Mouse (Mus musculus): ENCODE measurements at regions not wholly inside any gene's neighbourhood (a gene's known extent, or its start where the extent isn't known, plus 50 kb on each side); places are given as distances from the start of the nearest gene placed in this dataset.

DNA sequence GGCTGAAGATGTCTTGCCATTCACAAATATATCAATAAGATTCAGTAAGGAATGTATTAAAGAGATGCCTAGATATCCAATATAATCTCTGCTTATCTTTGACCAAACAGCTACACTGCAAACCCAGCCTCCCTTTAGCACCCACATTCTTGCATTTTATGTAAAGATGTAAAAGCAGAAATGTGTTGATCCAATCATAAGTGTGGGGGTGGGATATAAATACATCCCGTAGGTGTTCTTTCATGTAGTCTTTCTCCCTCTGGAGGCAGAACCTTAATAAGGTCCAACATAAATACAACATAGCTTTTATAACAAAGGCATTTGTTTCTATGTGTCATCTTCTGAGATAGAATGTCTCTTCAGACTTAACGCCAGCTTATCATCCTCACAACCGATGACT is 637.1 kb upstream of the Flrt2 start:
- no peak for TF ChIP-seq CTCF (IDR thresholded peaks at IDR 0.05; ENCODE audit: borderline replicate concordance, extremely low read depth, insufficient read depth, insufficient read length)
- no peak for TF ChIP-seq POLR2A (IDR thresholded peaks at IDR 0.05; ENCODE audit: borderline replicate concordance, extremely low read depth, insufficient read depth, insufficient read length, poor library complexity, severe bottlenecking)
- no peak for DNase-seq (ENCODE audit: low read depth)

DNA sequence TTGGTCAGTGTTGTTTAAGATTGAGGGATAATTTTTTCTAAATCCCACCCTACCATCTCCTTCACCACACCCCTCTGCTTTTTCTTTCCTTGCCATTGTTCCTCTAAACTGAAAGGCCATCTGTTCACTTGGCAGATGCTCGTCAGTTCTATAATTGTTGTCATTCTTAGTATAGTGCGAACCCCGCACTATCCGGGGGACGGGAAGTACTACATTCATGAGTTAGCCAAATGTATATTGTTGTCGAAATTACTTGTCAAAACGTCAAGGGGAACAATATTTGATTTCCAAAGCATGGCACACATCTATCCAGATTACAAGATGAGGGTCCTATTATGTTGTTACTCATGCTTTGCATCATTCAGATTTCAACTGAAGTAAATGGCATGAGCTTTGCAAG is 635.1 kb upstream of the Flrt2 start:
- DNase-seq (ENCODE audit: low read depth) = peak; percentile 82

DNA sequence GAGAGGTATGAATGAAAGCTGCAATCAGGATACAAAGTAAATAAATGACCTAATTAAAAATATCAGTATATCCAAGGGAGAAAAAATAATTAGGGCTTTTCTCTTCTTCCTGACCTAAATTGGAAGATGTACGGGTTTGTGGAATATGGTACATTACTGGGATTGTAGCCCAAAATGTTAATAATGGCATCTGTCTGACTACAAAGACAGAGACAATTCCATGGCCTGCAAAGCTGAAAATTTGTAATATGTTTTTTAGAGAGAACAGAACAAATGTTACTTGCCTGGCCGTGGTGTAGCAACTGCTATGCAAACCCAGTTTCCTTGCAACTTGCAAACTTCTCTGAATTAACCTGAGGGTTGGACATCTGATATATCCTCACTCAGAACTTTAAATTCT is 632.6 kb upstream of the Flrt2 start:
- DNase-seq (ENCODE audit: low read depth) = peak; percentile 26
- TF ChIP-seq CTCF (IDR thresholded peaks at IDR 0.05; ENCODE audit: borderline replicate concordance, extremely low read depth, insufficient read depth, insufficient read length) (no peak), POLR2A (IDR thresholded peaks at IDR 0.05; ENCODE audit: borderline replicate concordance, extremely low read depth, insufficient read depth, insufficient read length, poor library complexity, severe bottlenecking) (no peak)

More for the DNA sequence above, 635.1 kb upstream of the Flrt2 start:
- TF ChIP-seq POLR2A (IDR thresholded peaks at IDR 0.05; ENCODE audit: borderline replicate concordance, extremely low read depth, insufficient read depth, insufficient read length, poor library complexity, severe bottlenecking) (no peak), CTCF (IDR thresholded peaks at IDR 0.05; ENCODE audit: borderline replicate concordance, extremely low read depth, insufficient read depth, insufficient read length) (no peak)

DNA sequence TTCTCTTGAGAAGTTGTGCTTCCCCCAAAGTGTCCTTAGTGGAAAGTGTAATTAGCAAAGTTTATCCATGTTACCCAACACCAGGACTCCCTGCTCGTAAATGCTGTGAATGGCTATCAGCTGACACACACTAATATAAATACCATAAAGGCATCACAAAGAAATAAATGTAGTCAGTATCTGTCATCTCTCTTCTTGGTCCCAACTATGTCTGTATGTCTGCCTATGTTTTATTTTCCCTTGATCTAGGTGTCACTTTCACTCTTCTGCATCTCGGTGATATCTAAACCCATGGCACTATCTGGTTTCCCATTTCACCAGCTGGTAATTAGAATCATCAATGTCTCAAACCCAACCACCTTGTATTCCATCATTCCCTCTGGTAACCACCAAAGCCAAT is 619.7 kb upstream of the Flrt2 start:
- no peak for TF ChIP-seq CTCF (IDR thresholded peaks at IDR 0.05; ENCODE audit: borderline replicate concordance, extremely low read depth, insufficient read depth, insufficient read length)
- no peak for TF ChIP-seq POLR2A (IDR thresholded peaks at IDR 0.05; ENCODE audit: borderline replicate concordance, extremely low read depth, insufficient read depth, insufficient read length, poor library complexity, severe bottlenecking)
- DNase-seq (ENCODE audit: low read depth) = no peak

- TF ChIP-seq POLR2A (IDR thresholded peaks at IDR 0.05; ENCODE audit: borderline replicate concordance, extremely low read depth, insufficient read depth, insufficient read length, poor library complexity, severe bottlenecking) (no peak), CTCF (IDR thresholded peaks at IDR 0.05; ENCODE audit: borderline replicate concordance, extremely low read depth, insufficient read depth, insufficient read length) (no peak)
- peak; percentile 88 for DNase-seq (ENCODE audit: low read depth)
Measured at GRCm38 (mm10) chr12:95119223-95119952, 572.6 kb upstream of the Flrt2 start.

DNA sequence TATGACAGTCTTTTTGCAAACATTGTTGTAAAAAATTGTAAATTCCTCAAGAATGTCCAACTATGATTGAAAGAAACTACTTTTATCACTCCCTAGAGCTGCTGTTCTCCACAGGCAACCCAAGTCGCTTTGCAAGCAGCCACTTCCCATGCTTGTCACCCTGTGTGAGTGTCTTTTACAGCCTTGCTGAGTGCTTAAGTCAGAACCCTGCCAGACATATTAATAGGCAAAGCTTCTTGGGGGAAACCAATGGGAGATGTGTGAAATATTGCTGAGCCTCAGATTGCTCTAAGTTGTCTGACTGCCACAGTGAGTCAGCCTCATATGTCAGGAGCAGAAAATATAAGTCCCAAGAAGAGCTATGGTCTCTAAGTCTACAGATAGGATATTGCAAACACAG is 559.2 kb upstream of the Flrt2 start:
- TF ChIP-seq CTCF (IDR thresholded peaks at IDR 0.05; ENCODE audit: borderline replicate concordance, extremely low read depth, insufficient read depth, insufficient read length) = no peak
- no peak for TF ChIP-seq POLR2A (IDR thresholded peaks at IDR 0.05; ENCODE audit: borderline replicate concordance, extremely low read depth, insufficient read depth, insufficient read length, poor library complexity, severe bottlenecking)
- peak; percentile 52 for DNase-seq (ENCODE audit: low read depth)

- no peak for DNase-seq (ENCODE audit: low read depth)
- no peak for TF ChIP-seq CTCF (IDR thresholded peaks at IDR 0.05; ENCODE audit: borderline replicate concordance, extremely low read depth, insufficient read depth, insufficient read length)
- no peak for TF ChIP-seq POLR2A (IDR thresholded peaks at IDR 0.05; ENCODE audit: borderline replicate concordance, extremely low read depth, insufficient read depth, insufficient read length, poor library complexity, severe bottlenecking)
Measured at GRCm38 (mm10) chr12:95133482-95133881, 558.5 kb upstream of the Flrt2 start.

DNA sequence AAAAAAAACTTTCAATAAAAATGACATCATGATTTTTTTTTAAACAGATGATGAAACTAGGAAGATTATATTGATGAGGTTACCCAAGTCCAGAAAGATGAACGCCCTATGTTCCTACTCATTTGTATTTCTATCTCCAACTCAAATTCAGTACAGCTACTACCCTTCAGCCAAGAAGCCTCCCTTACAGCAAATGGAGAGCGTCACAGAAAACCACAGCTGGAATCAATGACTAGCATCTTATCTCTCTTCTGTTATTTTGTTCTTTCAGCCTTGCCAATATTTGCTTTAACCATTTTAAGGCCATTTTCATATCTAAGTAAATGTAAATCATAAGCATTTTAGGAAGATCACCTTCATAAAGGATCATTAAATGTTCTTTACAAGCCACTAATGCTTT is 553.9 kb upstream of the Flrt2 start:
- DNase-seq (ENCODE audit: low read depth) = no peak
- TF ChIP-seq POLR2A (IDR thresholded peaks at IDR 0.05; ENCODE audit: borderline replicate concordance, extremely low read depth, insufficient read depth, insufficient read length, poor library complexity, severe bottlenecking) (no peak), CTCF (IDR thresholded peaks at IDR 0.05; ENCODE audit: borderline replicate concordance, extremely low read depth, insufficient read depth, insufficient read length) (no peak)

- DNase-seq (ENCODE audit: low read depth) = peak; percentile 66
- TF ChIP-seq POLR2A (IDR thresholded peaks at IDR 0.05; ENCODE audit: borderline replicate concordance, extremely low read depth, insufficient read depth, insufficient read length, poor library complexity, severe bottlenecking) = no peak
- TF ChIP-seq CTCF (IDR thresholded peaks at IDR 0.05; ENCODE audit: borderline replicate concordance, extremely low read depth, insufficient read depth, insufficient read length) = no peak
Measured at GRCm38 (mm10) chr12:95171051-95171450, 521.0 kb upstream of the Flrt2 start.

DNA sequence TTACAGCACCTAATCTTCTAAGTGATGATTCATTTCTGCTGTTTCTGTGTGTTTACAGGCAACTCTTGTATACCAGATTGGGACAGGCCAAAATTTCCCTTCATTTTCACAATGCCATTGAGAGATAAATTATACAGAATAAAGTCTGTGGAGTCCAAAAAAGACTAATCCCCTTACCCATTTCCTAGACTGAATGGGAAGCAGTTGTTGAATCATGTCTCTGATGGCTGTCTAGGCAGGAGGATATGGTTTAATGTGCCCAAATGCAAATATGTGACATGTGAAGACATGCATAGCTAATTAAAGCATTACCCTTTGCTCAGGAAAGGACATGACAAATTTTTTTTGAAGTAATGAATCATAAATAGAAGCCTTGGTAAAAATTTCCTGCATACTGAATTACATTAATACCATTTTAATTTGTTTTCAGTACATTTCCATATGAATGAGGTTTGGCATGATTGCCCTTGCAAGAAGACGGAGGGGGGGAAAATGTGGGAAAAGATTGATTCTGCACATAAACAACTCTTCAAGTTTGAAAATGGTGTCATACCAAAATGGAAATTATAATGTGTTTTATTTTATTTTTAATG is 518.1 kb upstream of the Flrt2 start:
- DNase-seq (ENCODE audit: low read depth) = peak; percentile 82
- TF ChIP-seq CTCF (IDR thresholded peaks at IDR 0.05; ENCODE audit: borderline replicate concordance, extremely low read depth, insufficient read depth, insufficient read length) (no peak), POLR2A (IDR thresholded peaks at IDR 0.05; ENCODE audit: borderline replicate concordance, extremely low read depth, insufficient read depth, insufficient read length, poor library complexity, severe bottlenecking) (no peak)

DNA sequence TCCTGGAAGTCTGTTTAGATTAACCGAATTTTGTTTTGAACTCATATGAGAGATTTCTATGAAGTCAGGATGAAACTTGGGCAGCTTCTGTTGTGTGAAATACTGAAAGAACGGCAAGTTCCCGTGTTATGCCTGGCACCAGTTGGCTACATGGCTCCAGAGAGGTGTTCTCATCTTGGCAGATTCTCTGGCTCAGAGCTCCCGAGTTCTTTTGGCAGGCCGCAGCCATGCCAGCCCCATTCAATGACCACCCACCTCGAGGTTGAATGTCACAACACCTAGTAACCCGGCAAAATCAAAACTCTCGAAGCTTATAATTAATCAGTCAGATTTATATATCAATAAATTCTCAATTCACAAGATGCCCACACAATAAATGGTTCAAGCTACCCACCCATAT is 489.5 kb upstream of the Flrt2 start:
- no peak for TF ChIP-seq CTCF (IDR thresholded peaks at IDR 0.05; ENCODE audit: borderline replicate concordance, extremely low read depth, insufficient read depth, insufficient read length)
- TF ChIP-seq POLR2A (IDR thresholded peaks at IDR 0.05; ENCODE audit: borderline replicate concordance, extremely low read depth, insufficient read depth, insufficient read length, poor library complexity, severe bottlenecking) = no peak
- peak; percentile 6 for DNase-seq (ENCODE audit: low read depth)

- no peak for TF ChIP-seq POLR2A (IDR thresholded peaks at IDR 0.05; ENCODE audit: borderline replicate concordance, extremely low read depth, insufficient read depth, insufficient read length, poor library complexity, severe bottlenecking)
- no peak for TF ChIP-seq CTCF (IDR thresholded peaks at IDR 0.05; ENCODE audit: borderline replicate concordance, extremely low read depth, insufficient read depth, insufficient read length)
- peak; percentile 61 for DNase-seq (ENCODE audit: low read depth)
Measured at GRCm38 (mm10) chr12:95205081-95205480, 486.9 kb upstream of the Flrt2 start.
